Mouse (Mus musculus): ENCODE data around the gene Herc4. TPM values are rescaled to one million over a fixed set of nuclear protein-coding genes. Genes with fewer than 3 reads are reported as not detected.
"Not testable (repeated sequence)": the region's sequence is repeated elsewhere in the genome, so short reads cannot be mapped to it uniquely, and the experiment has no call there.

The Herc4 gene
- polyA plus RNA-seq, 1 experiment: 26.6 TPM

DNA sequence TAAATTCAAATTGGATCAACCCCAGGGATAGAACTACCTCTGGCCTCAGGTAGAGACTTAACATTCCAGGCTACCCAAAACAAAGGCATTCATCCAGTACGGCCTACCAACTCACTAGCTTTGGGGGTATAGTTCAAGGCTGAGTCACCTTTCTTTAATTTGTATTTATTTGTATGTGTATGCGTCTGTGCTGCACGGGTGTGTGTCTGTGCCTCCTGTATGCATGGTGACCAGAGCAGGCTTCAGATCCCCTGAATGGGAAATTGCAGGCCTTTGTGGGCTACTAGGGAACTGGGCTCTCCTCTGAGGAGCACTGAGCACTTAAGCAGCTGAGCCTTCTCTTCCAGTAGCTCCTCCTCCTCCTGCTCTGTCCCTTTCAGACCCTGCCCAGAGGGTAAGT lies 104.7 kb downstream of the Herc4 start:
- TF ChIP-seq CTCF (IDR thresholded peaks at IDR 0.05; ENCODE audit: borderline replicate concordance, control insufficient read depth, extremely low read depth, insufficient read depth, low read length, poor library complexity): no peak
- no peak for TF ChIP-seq POLR2A (IDR thresholded peaks at IDR 0.05; ENCODE audit: control insufficient read depth, extremely low read depth, insufficient read depth, low read length, poor library complexity)
- WGBS: 95% methylated on average over 3 of the region's 3 CpGs
- H3K27me3 ChIP-seq (ENCODE audit: control insufficient read depth, insufficient read depth, low read length): no peaks in the 10 kb centered on the region
- H3K36me3 ChIP-seq (ENCODE audit: control insufficient read depth, insufficient read depth, low read length): no peaks in the 10 kb centered on the region
- no peak overlapping the region for H3K27ac ChIP-seq (ENCODE audit: control insufficient read depth, insufficient read depth, low read length)
- no peaks in the 10 kb centered on the region for H3K4me1 ChIP-seq (replicated peaks; ENCODE audit: control insufficient read depth, insufficient read depth, low read length)
- no peak for DNase-seq
- H3K4me3 ChIP-seq (ENCODE audit: control insufficient read depth, insufficient read depth, low read length): no peak overlapping the region

DNA sequence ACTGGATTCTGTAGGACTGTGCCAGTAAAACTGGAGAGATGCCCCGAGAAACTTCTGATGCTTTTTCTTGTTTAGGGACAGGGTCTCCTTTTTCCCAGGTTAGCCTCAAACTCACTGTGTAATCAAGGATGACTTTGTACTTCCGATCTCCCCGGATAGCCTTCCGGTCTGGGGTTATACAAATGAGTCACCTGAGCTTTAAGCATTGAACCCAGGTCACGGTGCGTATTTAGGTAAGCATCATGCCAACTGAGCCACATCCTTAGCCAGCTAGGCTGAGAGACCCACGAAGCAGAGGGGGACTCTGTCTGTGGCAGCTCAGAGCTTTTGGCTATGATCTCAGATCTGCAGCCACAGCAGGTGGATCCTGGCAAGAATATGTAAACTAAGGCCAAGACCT lies 107.1 kb downstream of the Herc4 start:
- Histone ChIP-seq H3K27ac (ENCODE audit: control insufficient read depth, insufficient read depth, low read length) (no peak overlapping the region), H3K4me1 (replicated peaks; ENCODE audit: control insufficient read depth, insufficient read depth, low read length) (no peaks in the 10 kb centered on the region), H3K4me3 (ENCODE audit: control insufficient read depth, insufficient read depth, low read length) (no peak overlapping the region), H3K36me3 (ENCODE audit: control insufficient read depth, insufficient read depth, low read length) (no peaks in the 10 kb centered on the region), H3K27me3 (ENCODE audit: control insufficient read depth, insufficient read depth, low read length) (no peaks in the 10 kb centered on the region)
- no peak for DNase-seq
- WGBS: 91% methylated on average over 7 of the region's 7 CpGs
- TF ChIP-seq POLR2A (IDR thresholded peaks at IDR 0.05; ENCODE audit: control insufficient read depth, extremely low read depth, insufficient read depth, low read length, poor library complexity) (no peak), CTCF (IDR thresholded peaks at IDR 0.05; ENCODE audit: borderline replicate concordance, control insufficient read depth, extremely low read depth, insufficient read depth, low read length, poor library complexity) (no peak)

DNA sequence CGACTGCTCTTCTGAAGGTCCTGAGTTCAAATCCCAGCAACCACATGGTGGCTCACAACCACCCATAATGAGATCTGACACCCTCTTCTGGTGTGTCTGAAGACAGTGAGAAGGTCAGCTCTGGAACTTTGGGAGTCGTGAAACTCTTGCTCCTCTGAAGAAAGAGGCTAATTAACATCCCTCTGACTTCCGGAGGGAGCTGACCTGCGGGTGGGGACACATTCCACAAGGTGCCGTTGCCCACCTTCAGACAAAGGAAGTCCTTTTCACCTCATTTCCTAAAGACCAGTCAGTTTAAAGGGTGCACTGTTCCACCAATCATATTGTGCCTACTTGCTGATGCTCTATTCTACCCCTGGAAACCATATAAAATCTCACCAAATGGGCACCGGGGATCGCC lies 107.5 kb downstream of the Herc4 start:
- H3K36me3 ChIP-seq (ENCODE audit: control insufficient read depth, insufficient read depth, low read length); H3K27me3 ChIP-seq (ENCODE audit: control insufficient read depth, insufficient read depth, low read length); DNase-seq; H3K4me3 ChIP-seq (ENCODE audit: control insufficient read depth, insufficient read depth, low read length); H3K27ac ChIP-seq (ENCODE audit: control insufficient read depth, insufficient read depth, low read length); H3K4me1 ChIP-seq (replicated peaks; ENCODE audit: control insufficient read depth, insufficient read depth, low read length): not testable (repeated sequence)
- 91% methylated on average over 7 of the region's 7 CpGs for WGBS

DNA sequence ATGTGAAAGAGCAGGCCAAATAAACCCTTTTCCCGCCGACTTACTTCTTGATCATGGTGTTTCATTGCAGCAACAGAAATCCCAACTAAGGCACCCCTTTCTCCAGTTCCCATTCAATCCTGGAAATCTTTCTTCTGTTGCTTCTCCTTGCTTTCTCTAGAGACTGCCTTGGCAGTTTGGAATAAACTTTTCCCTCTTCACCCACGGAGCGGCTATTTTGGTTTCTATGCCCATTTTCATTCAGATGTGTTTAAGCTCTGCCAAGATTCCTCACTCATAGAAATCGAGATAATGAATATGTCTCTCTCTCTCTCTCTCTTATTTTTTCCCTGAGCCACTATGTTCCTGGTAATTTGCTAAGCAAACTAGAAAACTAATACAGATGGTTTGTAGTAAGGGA lies 108.5 kb downstream of the Herc4 start:
- TF ChIP-seq POLR2A (IDR thresholded peaks at IDR 0.05; ENCODE audit: control insufficient read depth, extremely low read depth, insufficient read depth, low read length, poor library complexity) (no peak), CTCF (IDR thresholded peaks at IDR 0.05; ENCODE audit: borderline replicate concordance, control insufficient read depth, extremely low read depth, insufficient read depth, low read length, poor library complexity) (no peak)
- H3K4me3 ChIP-seq (ENCODE audit: control insufficient read depth, insufficient read depth, low read length): no peak overlapping the region
- H3K27ac ChIP-seq (ENCODE audit: control insufficient read depth, insufficient read depth, low read length): no peak overlapping the region
- DNase-seq: no peak
- 94% methylated on average over 5 of the region's 5 CpGs for WGBS
- H3K36me3 ChIP-seq (ENCODE audit: control insufficient read depth, insufficient read depth, low read length): no peaks in the 10 kb centered on the region
- H3K27me3 ChIP-seq (ENCODE audit: control insufficient read depth, insufficient read depth, low read length): no peaks in the 10 kb centered on the region
- H3K4me1 ChIP-seq (replicated peaks; ENCODE audit: control insufficient read depth, insufficient read depth, low read length): no peaks in the 10 kb centered on the region

DNA sequence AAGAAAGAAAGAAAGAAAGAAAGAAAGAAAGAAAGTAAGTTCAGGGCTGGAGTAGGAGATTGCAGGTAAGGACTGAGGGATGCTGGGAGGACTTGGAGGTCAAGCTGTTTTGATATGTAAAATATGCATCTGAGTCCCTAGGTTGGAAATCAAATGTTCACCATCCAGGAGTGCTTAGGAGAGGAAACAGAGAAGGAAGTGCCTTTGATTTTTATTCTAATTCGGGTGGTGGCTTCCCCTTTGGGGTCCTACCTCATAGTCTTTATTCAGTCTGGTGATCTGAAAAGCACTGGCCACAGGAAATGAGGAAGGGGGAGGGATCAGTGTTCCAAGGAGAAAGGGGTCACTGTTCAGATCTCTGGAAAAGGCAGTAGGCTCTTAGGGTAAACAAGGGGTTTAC lies 116.9 kb downstream of the Herc4 start:
- H3K27ac ChIP-seq (ENCODE audit: control insufficient read depth, insufficient read depth, low read length): no peak overlapping the region
- H3K4me1 ChIP-seq (replicated peaks; ENCODE audit: control insufficient read depth, insufficient read depth, low read length): no peaks in the 10 kb centered on the region
- H3K36me3 ChIP-seq (ENCODE audit: control insufficient read depth, insufficient read depth, low read length): no peaks in the 10 kb centered on the region
- no peak for DNase-seq
- no peaks in the 10 kb centered on the region for H3K27me3 ChIP-seq (ENCODE audit: control insufficient read depth, insufficient read depth, low read length)
- no peak for TF ChIP-seq POLR2A (IDR thresholded peaks at IDR 0.05; ENCODE audit: control insufficient read depth, extremely low read depth, insufficient read depth, low read length, poor library complexity)
- no peak overlapping the region for H3K4me3 ChIP-seq (ENCODE audit: control insufficient read depth, insufficient read depth, low read length)
- 18% methylated on average over 1 of the region's 1 CpGs for WGBS

DNA sequence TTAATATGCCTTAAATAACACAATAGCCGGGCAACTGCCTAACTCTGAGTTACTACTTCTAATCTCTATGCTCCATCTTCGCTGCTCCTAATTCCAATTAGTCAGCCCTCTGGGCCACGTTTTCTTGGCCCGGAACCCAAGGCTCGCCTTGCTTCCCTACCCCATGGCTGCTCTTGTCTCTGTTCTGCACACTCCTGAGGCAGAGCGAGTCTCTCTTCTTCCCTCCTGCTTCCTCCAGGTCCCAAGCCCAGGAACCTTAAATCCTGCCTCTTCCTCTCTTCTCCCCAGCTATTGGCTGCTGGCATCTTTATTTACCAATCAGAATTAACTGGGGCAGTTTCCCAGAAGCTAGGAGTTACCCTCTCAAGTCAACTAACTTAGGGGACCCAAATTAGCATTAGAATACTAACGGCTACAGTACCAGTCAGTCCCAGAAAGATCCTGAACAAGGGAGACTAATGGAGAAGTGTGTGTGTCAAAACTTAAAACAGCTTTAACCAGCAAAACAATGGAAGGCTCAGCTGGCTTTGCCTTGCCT lies 122.4 kb downstream of the Herc4 start:
- no peaks in the 10 kb centered on the region for H3K27me3 ChIP-seq (ENCODE audit: control insufficient read depth, insufficient read depth, low read length)
- no peaks in the 10 kb centered on the region for H3K4me1 ChIP-seq (replicated peaks; ENCODE audit: control insufficient read depth, insufficient read depth, low read length)
- H3K4me3 ChIP-seq (ENCODE audit: control insufficient read depth, insufficient read depth, low read length): no peak overlapping the region
- 86% methylated on average over 7 of the region's 7 CpGs for WGBS
- DNase-seq: no peak
- H3K27ac ChIP-seq (ENCODE audit: control insufficient read depth, insufficient read depth, low read length): no peak overlapping the region
- no peaks in the 10 kb centered on the region for H3K36me3 ChIP-seq (ENCODE audit: control insufficient read depth, insufficient read depth, low read length)
- no peak for TF ChIP-seq POLR2A (IDR thresholded peaks at IDR 0.05; ENCODE audit: control insufficient read depth, extremely low read depth, insufficient read depth, low read length, poor library complexity)
- no peak for TF ChIP-seq CTCF (IDR thresholded peaks at IDR 0.05; ENCODE audit: borderline replicate concordance, control insufficient read depth, extremely low read depth, insufficient read depth, low read length, poor library complexity)

DNA sequence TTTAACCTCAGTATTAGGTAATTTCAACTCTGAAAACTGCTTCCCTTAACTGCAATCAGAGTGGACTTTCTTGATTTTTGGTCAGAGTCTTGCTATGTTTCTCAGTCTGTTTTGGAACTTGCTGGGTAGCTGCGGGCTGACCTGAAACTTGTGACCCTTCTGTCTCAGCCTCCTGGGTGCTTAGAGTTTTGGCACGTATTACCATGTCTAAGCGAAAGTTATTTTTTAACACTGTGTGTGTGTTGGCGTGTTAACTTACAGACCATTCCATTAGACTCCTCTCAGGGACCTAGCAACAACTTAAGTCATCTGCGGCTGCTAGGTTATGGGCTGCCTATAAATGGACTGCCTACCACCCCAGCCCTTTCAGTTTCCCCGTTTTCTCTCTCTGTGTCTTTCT lies 123.8 kb downstream of the Herc4 start:
- 95% methylated on average over 6 of the region's 6 CpGs for WGBS
- Histone ChIP-seq H3K27me3 (ENCODE audit: control insufficient read depth, insufficient read depth, low read length) (no peaks in the 10 kb centered on the region), H3K4me1 (replicated peaks; ENCODE audit: control insufficient read depth, insufficient read depth, low read length) (no peaks in the 10 kb centered on the region), H3K4me3 (ENCODE audit: control insufficient read depth, insufficient read depth, low read length) (no peak overlapping the region), H3K36me3 (ENCODE audit: control insufficient read depth, insufficient read depth, low read length) (no peaks in the 10 kb centered on the region), H3K27ac (ENCODE audit: control insufficient read depth, insufficient read depth, low read length) (no peak overlapping the region)
- TF ChIP-seq CTCF (IDR thresholded peaks at IDR 0.05; ENCODE audit: borderline replicate concordance, control insufficient read depth, extremely low read depth, insufficient read depth, low read length, poor library complexity) (no peak), POLR2A (IDR thresholded peaks at IDR 0.05; ENCODE audit: control insufficient read depth, extremely low read depth, insufficient read depth, low read length, poor library complexity) (no peak)
- no peak for DNase-seq

Other genes with a start within 250 kb of the Herc4 start
- gene Hnrnph3, start 219.6 kb upstream of the Herc4 start, polyA plus RNA-seq (2012; rRNA removed): 22.8 and 27.2 TPM in 2 replicates
- gene Pbld2, start 219.5 kb upstream of the Herc4 start, polyA plus RNA-seq (2012; rRNA removed): 0.42 and 0.62 TPM in 2 replicates
- gene Pbld1, start 183.6 kb upstream of the Herc4 start, polyA plus RNA-seq (2012; rRNA removed): 0.23 and 0.55 TPM in 2 replicates
- gene Atoh7, start 144.2 kb upstream of the Herc4 start, polyA plus RNA-seq (2012; rRNA removed): 0.05 TPM in 1 of 2 replicates, not detected in the other
- 0.22 and 0.98 TPM in 2 replicates for gene Mypn, start 39.9 kb upstream of the Herc4 start, polyA plus RNA-seq (2012; rRNA removed)
- gene Sirt1, start 137.9 kb downstream of the Herc4 start, polyA plus RNA-seq (2012; rRNA removed): 10.0 and 11.5 TPM in 2 replicates
- gene Dnajc12, start 138.6 kb downstream of the Herc4 start, polyA plus RNA-seq (2012; rRNA removed): 0.94 and 1.8 TPM in 2 replicates
- not detected in 2 replicates for gene Gm7075, start 178.0 kb downstream of the Herc4 start, polyA plus RNA-seq (2012; rRNA removed)
- 0.18 and 0.46 TPM in 2 replicates for gene Ctnna3, start 186.3 kb downstream of the Herc4 start, polyA plus RNA-seq (2012; rRNA removed)

Data from thymus, adult 2 months (tissue).